Mouse (Mus musculus) myocyte (in vitro differentiated cells): Measurements from ENCODE around the gene Map7d1.

Source experiments
- CEBPB ChIP-seq: IDR thresholded peaks from 2 replicates; pipeline ENCODE4 v1.6.1; 2011; ENCODE audit warnings: mild to moderate bottlenecking, moderate library complexity; ENCODE audit not compliant: poor library complexity, insufficient read depth, severe bottlenecking
- E2F4 ChIP-seq: IDR thresholded peaks from one replicate; pipeline ENCODE4 v1.6.1; 2011; ENCODE audit warnings: mild to moderate bottlenecking, control low read depth, moderate library complexity; ENCODE audit not compliant: insufficient read depth
- MAX ChIP-seq: IDR thresholded peaks from one replicate; pipeline ENCODE4 v1.6.1; 2011; ENCODE audit warnings: low read depth, mild to moderate bottlenecking, control low read depth
- MYOD1 ChIP-seq, 3 experiments: IDR thresholded peaks; one replicate each; pipeline ENCODE4 v1.6.1; 2011; ENCODE audit warnings: control low read depth in 2 of 3, low read depth in 2 of 3, mild to moderate bottlenecking in 2 of 3, moderate library complexity in 1 of 3; ENCODE audit not compliant: insufficient read length in 2 of 3, control insufficient read depth in 1 of 3
- MYOG ChIP-seq, 3 experiments: IDR thresholded peaks; one replicate each; pipeline ENCODE4 v1.6.1; 2011; ENCODE audit warnings: control low read depth in 2 of 3, low read depth in 2 of 3, mild to moderate bottlenecking in 2 of 3; ENCODE audit not compliant: insufficient read length in 2 of 3, control insufficient read depth in 1 of 3, insufficient read depth in 1 of 3
- POLR2A ChIP-seq: IDR thresholded peaks from one replicate; pipeline ENCODE4 v1.6.1; 2011; ENCODE audit warnings: low read depth, mild to moderate bottlenecking, control low read depth, moderate library complexity; ENCODE audit not compliant: insufficient read length
- POLR2AphosphoS2 ChIP-seq: IDR thresholded peaks from one replicate; pipeline ENCODE4 v1.6.1; 2011; ENCODE audit warnings: low read depth, control low read depth; ENCODE audit not compliant: insufficient read length
- REST ChIP-seq: IDR thresholded peaks from one replicate; pipeline ENCODE4 v1.6.1; 2011; ENCODE audit warnings: mild to moderate bottlenecking, control low read depth, moderate library complexity; ENCODE audit not compliant: insufficient read depth, insufficient read length
- SRF ChIP-seq: IDR thresholded peaks from one replicate; pipeline ENCODE4 v1.6.1; 2011; ENCODE audit warnings: low read depth; ENCODE audit not compliant: control insufficient read depth, insufficient read length
- TCF12 ChIP-seq: IDR thresholded peaks from one replicate; pipeline ENCODE4 v1.6.1; 2011; ENCODE audit warnings: mild to moderate bottlenecking, control low read depth; ENCODE audit not compliant: poor library complexity, insufficient read depth, severe bottlenecking
- TCF3 ChIP-seq: IDR thresholded peaks from one replicate; pipeline ENCODE4 v1.6.1; 2011; ENCODE audit warnings: low read depth, control low read depth; ENCODE audit not compliant: insufficient read length
- USF1 ChIP-seq: IDR thresholded peaks from one replicate; pipeline ENCODE4 v1.6.1; 2011; ENCODE audit warnings: low read depth, mild to moderate bottlenecking, control low read depth, moderate library complexity

GRCm38 (mm10) chr4:126187096-126187495 is 69.0 kb downstream of the Map7d1 start:
- TF ChIP-seq POLR2A (no peak), USF1 (no peak), E2F4 (no peak), MAX (no peak), TCF12 (no peak), MYOG (IDR thresholded peaks at IDR 0.05; ENCODE audit: control insufficient read depth in 1 of 3, insufficient read depth in 1 of 3, insufficient read length in 2 of 3, low read depth in 2 of 3) (no peak), POLR2AphosphoS2 (no peak), TCF3 (no peak), CEBPB (no peak), SRF (no peak), MYOD1 (IDR thresholded peaks at IDR 0.05; ENCODE audit: control insufficient read depth in 1 of 3, insufficient read length in 2 of 3, low read depth in 2 of 3) (no peak), REST (no peak)
